Mouse (Mus musculus): ENCODE data around the gene Ccdc186. TPM values are rescaled to one million over a fixed set of nuclear protein-coding genes. Genes with fewer than 3 reads are reported as not detected.
"Not testable (repeated sequence)": the region's sequence is repeated elsewhere in the genome, so short reads cannot be mapped to it uniquely, and the experiment has no call there.

The Ccdc186 gene
- total RNA-seq, 2 experiments from 2014 or later = 35.4 to 44.7 TPM

DNA sequence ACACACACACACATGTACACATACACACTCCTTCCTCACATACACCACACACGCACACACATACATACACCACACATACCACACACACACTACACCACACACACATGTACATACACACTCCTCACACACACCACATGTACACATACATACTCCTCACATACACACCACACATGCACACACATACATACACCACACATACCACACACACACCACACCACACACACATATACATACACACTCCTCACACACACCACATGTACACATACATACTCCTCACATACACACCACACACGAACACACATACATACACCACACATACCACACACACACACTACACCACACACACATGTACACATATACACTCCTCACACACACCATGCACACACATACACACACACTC lies 63.7 kb downstream of the Ccdc186 start:
- DNase-seq (ENCODE audit: low spot score in 2 of 2) = no peak

- no peak for DNase-seq (ENCODE audit: low spot score in 2 of 2)
Measured at GRCm38 (mm10) chr19:56756412-56756811, 65.6 kb downstream of the Ccdc186 start.

- DNase-seq (ENCODE audit: low spot score in 2 of 2) = not testable (repeated sequence)
Measured at GRCm38 (mm10) chr19:56754456-56754855, 67.5 kb downstream of the Ccdc186 start.

- DNase-seq (ENCODE audit: low spot score in 2 of 2) = no peak
Measured at GRCm38 (mm10) chr19:56750709-56751108, 71.3 kb downstream of the Ccdc186 start.

DNA sequence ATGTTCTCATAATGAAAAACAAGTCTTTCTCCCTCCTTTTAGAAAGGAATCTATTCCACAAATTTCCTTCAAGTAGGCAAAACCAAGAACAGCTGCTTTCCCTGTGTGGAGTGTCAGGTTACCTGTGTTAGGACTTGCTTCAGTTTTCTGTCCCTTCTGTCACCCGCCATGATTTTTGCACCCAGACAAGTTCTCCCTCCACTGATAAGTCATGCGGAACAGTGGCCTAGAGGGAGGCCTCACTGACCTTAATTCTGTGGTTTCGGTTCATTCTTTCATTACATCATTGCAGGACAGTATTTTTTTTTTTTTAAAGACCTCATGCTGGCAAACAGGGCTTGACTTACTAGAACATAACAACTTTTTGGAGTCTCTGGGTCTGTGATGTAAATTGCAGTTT lies 72.6 kb downstream of the Ccdc186 start:
- DNase-seq (ENCODE audit: low spot score in 2 of 2) = no peak

DNA sequence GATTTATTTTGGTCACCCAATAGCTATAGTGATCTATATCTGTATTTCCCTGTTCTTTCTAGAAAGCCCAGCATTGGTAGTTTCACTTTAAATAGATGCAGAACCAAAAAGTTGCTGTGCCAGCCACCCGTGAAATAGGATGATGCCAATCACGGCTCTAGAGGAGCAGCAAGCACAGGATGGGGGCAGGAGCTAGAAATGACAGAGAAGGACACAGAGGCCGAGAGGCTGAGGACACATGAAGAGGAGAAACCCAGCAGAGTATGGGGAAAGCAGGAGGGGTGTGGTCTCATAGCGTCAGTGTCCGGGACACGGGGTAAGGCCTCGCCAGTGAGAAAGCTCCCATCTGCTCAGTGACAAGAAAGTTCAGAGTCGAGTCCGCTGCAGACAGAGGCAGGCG lies 74.1 kb downstream of the Ccdc186 start:
- DNase-seq (ENCODE audit: low spot score in 2 of 2) = no peak

DNA sequence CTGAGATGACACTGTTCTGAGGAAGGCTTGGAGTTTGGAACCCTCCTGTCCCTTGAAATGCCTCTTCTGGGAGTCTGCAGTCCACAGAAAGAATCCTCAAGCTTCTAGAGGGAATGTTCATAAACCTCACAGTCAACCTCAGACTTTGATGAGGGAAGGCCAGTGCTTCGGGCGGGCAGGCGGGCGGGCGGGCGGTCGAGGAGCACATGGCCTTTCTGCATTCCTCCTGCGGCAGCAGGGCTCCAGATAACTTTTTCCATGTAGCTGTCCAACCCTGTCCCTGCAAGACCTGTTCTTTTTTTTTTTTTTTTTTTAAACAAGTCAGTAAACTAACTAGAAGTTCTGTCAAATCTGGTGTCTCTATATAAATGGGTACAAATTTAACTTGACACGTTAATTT lies 75.4 kb downstream of the Ccdc186 start:
- no peak for DNase-seq (ENCODE audit: low spot score in 2 of 2)

GRCm38 (mm10) chr19:56745528-56745927 lies 76.5 kb downstream of the Ccdc186 start:
- DNase-seq (ENCODE audit: low spot score in 2 of 2) = no peak

DNA sequence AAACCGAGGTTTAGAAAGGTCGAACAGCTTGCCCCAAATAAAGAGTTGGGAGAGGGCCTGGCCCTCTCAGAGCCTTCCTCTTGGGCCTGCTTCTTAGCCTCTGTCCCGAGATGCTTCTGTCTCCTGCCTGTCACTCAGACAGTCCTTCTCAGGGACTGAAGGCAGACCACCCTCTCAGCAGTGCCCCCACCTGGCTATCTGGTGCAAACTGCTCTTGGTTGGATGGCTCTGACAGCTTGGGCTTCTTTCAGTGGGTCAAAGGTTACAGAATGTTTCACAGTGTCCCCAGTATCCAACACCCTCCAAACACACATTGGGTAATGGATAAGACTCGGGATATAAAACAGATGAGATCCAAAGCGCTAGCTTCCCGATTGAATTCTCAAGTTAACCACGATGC lies 76.9 kb downstream of the Ccdc186 start:
- DNase-seq (ENCODE audit: low spot score in 2 of 2) = peak in 1 of 2 experiments; percentile 43

Other genes with a start within 250 kb of the Ccdc186 start
- gene Adrb1, start 100.0 kb downstream of the Ccdc186 start, total RNA-seq (2021) = 10 to 100 TPM; 12.1 to 12.8 TPM
- under 1 TPM; 0.46 to 0.91 TPM for gene Tdrd1, start 4.0 kb upstream of the Ccdc186 start, total RNA-seq (2021)
- under 1 TPM; 0.27 to 0.31 TPM for gene Vwa2, start 52.1 kb upstream of the Ccdc186 start, total RNA-seq (2021)
- 10 to 100 TPM; 22.0 to 24.5 TPM for gene Afap1l2, start 186.0 kb upstream of the Ccdc186 start, total RNA-seq (2021)

All from layer of hippocampus, postnatal 10 days (tissue).